Mouse (Mus musculus) MEL (cell line): ENCODE measurements around the gene Rab23. TPM values are rescaled to one million over a fixed set of nuclear protein-coding genes. Genes with fewer than 3 reads are reported as not detected.
A peak's percentile ranks its signal among the peaks of the same experiment; 100 is the strongest.

ENCODE experiments used
- DNase-seq: peaks from one replicate; pipeline ENCODE4 v3.0.0; 2011; ENCODE audit warnings: low read depth, low spot score
- H3K27ac ChIP-seq: 2 replicates; pipeline ENCODE4 v1.5.1; 2012; ENCODE audit warnings: low read depth, mild to moderate bottlenecking, control low read depth, low read length, moderate library complexity; ENCODE audit not compliant: control insufficient read depth
- H3K27me3 ChIP-seq, 2 experiments: fragments of 150-350 bp in 1 of 2; sonication (generic) in 1 of 2; 2 replicates each; pipeline ENCODE4 v1.6.1; 2012; ENCODE audit warnings: low read length in 2 of 2, mild to moderate bottlenecking in 2 of 2, improper control_type of control experiment in 1 of 2, moderate library complexity in 1 of 2; ENCODE audit not compliant: insufficient read depth in 2 of 2, control insufficient read depth in 1 of 2
- H3K36me3 ChIP-seq, 2 experiments: 2 replicates each; pipeline ENCODE4 v1.6.1; 2012 to 2014; ENCODE audit warnings: low read length in 2 of 2, improper control_type of control experiment in 1 of 2, inconsistent platforms in 1 of 2, mild to moderate bottlenecking in 1 of 2; ENCODE audit not compliant: insufficient read depth in 2 of 2, control insufficient read depth in 1 of 2
- H3K4me1 ChIP-seq, 2 experiments: fragments of 150-350 bp in 1 of 2; sonication (generic) in 1 of 2; 2 replicates each; pipeline ENCODE4 v1.6.1; 2012; ENCODE audit warnings: low read length in 2 of 2, improper control_type of control experiment in 1 of 2, mild to moderate bottlenecking in 1 of 2; ENCODE audit not compliant: insufficient read depth in 2 of 2, control insufficient read depth in 1 of 2
- H3K4me3 ChIP-seq, 2 experiments: fragments of 150-350 bp in 1 of 2; sonication (generic) in 1 of 2; 2 replicates each; pipeline ENCODE4 v1.5.1; 2012; ENCODE audit warnings: low read depth in 2 of 2, low read length in 2 of 2, mild to moderate bottlenecking in 2 of 2, moderate library complexity in 2 of 2, control low read depth in 1 of 2, improper control_type of control experiment in 1 of 2; ENCODE audit not compliant: control insufficient read depth in 1 of 2, insufficient read depth in 1 of 2
- H3K79me2 ChIP-seq: 2 replicates; pipeline ENCODE4 v1.6.1; 2012; ENCODE audit warnings: mild to moderate bottlenecking, low read length, moderate library complexity; ENCODE audit not compliant: control insufficient read depth, poor library complexity, insufficient read depth
- H3K9ac ChIP-seq: 2 replicates; pipeline ENCODE4 v1.6.1; 2012; ENCODE audit warnings: low read depth, mild to moderate bottlenecking, control low read depth, low read length, moderate library complexity; ENCODE audit not compliant: control insufficient read depth, poor library complexity, severe bottlenecking
- H3K9me3 ChIP-seq: fragments of 150-350 bp; sonication (generic); replicated peaks from 2 replicates; pipeline ENCODE4 v1.6.1; 2012; ENCODE audit warnings: mild to moderate bottlenecking, low read length, improper control_type of control experiment, moderate library complexity; ENCODE audit not compliant: insufficient read depth
- BHLHE40 ChIP-seq: IDR thresholded peaks from 2 replicates; pipeline ENCODE4 v1.6.1; 2012; ENCODE audit warnings: low read depth, mild to moderate bottlenecking, inconsistent platforms, low read length, improper control_type of control experiment, borderline replicate concordance
- CTCF ChIP-seq, 3 experiments: IDR thresholded peaks in 2 of 3; conservative IDR thresholded peaks in 1 of 3; 2 replicates each; pipeline ENCODE4 v1.5.1; 2011 to 2012; ENCODE audit warnings: low read length in 3 of 3, low read depth in 2 of 3, mild to moderate bottlenecking in 2 of 3, improper control_type of control experiment in 1 of 3, inconsistent platforms in 1 of 3, mixed read lengths in 1 of 3, moderate library complexity in 1 of 3; ENCODE audit not compliant: control insufficient read depth in 1 of 3, insufficient read depth in 1 of 3, poor library complexity in 1 of 3, severe bottlenecking in 1 of 3
- ELF1 ChIP-seq: IDR thresholded peaks from 2 replicates; pipeline ENCODE4 v1.6.1; 2014; ENCODE audit warnings: low read depth, mild to moderate bottlenecking, inconsistent platforms, low read length, improper control_type of control experiment, moderate library complexity
- EP300 ChIP-seq, 2 experiments: IDR thresholded peaks; 2 replicates each; pipeline ENCODE4 v1.6.1; 2011; ENCODE audit warnings: improper control_type of control experiment in 2 of 2, low read length in 2 of 2, low read depth in 1 of 2, mild to moderate bottlenecking in 1 of 2
- ETS1 ChIP-seq: IDR thresholded peaks from 2 replicates; pipeline ENCODE4 v1.6.1; 2012; ENCODE audit warnings: low read depth, mild to moderate bottlenecking, inconsistent platforms, low read length, improper control_type of control experiment, moderate library complexity
- GABPA ChIP-seq: IDR thresholded peaks from 2 replicates; pipeline ENCODE4 v1.6.1; 2012; ENCODE audit warnings: low read depth, mild to moderate bottlenecking, inconsistent platforms, low read length, improper control_type of control experiment, moderate library complexity
- GATA1 ChIP-seq: IDR thresholded peaks from 2 replicates; pipeline ENCODE4 v1.6.1; 2011; ENCODE audit warnings: low read depth, low read length, improper control_type of control experiment
- HCFC1 ChIP-seq: IDR thresholded peaks from 2 replicates; pipeline ENCODE4 v1.6.1; 2012; ENCODE audit warnings: low read depth, mild to moderate bottlenecking, inconsistent platforms, low read length, improper control_type of control experiment, moderate library complexity
- JUND ChIP-seq: IDR thresholded peaks from 2 replicates; pipeline ENCODE4 v1.6.1; 2011; ENCODE audit warnings: low read depth, mild to moderate bottlenecking, improper control_type of control experiment, low read length
- KAT2A ChIP-seq: conservative IDR thresholded peaks from 2 replicates; pipeline ENCODE4 v1.6.1; 2012; ENCODE audit warnings: low read depth, low read length, improper control_type of control experiment, inconsistent platforms
- MAZ ChIP-seq: IDR thresholded peaks from 2 replicates; pipeline ENCODE4 v1.6.1; 2012; ENCODE audit warnings: low read depth, mild to moderate bottlenecking, inconsistent platforms, low read length, improper control_type of control experiment
- MEF2A ChIP-seq: IDR thresholded peaks from 2 replicates; pipeline ENCODE4 v1.6.1; 2014; ENCODE audit warnings: low read depth, mild to moderate bottlenecking, inconsistent platforms, low read length, improper control_type of control experiment; ENCODE audit not compliant: poor library complexity, insufficient replicate concordance, severe bottlenecking; ENCODE audit errors: extremely low read depth
- MXI1 ChIP-seq: IDR thresholded peaks from 2 replicates; pipeline ENCODE4 v1.6.1; 2011; ENCODE audit warnings: mild to moderate bottlenecking, low read depth, low read length, improper control_type of control experiment
- MYB ChIP-seq: IDR thresholded peaks from 2 replicates; pipeline ENCODE4 v1.6.1; 2011; ENCODE audit warnings: mild to moderate bottlenecking, low read depth, low read length, improper control_type of control experiment
- MYC ChIP-seq: IDR thresholded peaks from 2 replicates; pipeline ENCODE4 v1.6.1; 2011; ENCODE audit warnings: low read depth, mild to moderate bottlenecking, low read length, improper control_type of control experiment, moderate library complexity
- NRF1 ChIP-seq: IDR thresholded peaks from 2 replicates; pipeline ENCODE4 v1.6.1; 2014; ENCODE audit warnings: low read depth, mild to moderate bottlenecking, inconsistent platforms, low read length, improper control_type of control experiment, moderate library complexity; ENCODE audit not compliant: poor library complexity, insufficient read depth, severe bottlenecking
- POLR2A ChIP-seq, 2 experiments: IDR thresholded peaks; 2 replicates each; pipeline ENCODE4 v1.6.1; 2011 to 2012; ENCODE audit warnings: low read length in 2 of 2, mild to moderate bottlenecking in 2 of 2, control low read depth in 1 of 2, improper control_type of control experiment in 1 of 2, low read depth in 1 of 2, moderate library complexity in 1 of 2; ENCODE audit not compliant: control insufficient read depth in 1 of 2, insufficient read depth in 1 of 2, poor library complexity in 1 of 2
- POLR2AphosphoS2 ChIP-seq: IDR thresholded peaks from 2 replicates; pipeline ENCODE4 v1.6.1; 2011; ENCODE audit warnings: low read length, improper control_type of control experiment
- POLR2AphosphoS5 ChIP-seq: IDR thresholded peaks from 2 replicates; pipeline ENCODE4 v1.6.1; 2012; ENCODE audit warnings: low read depth, borderline replicate concordance, mild to moderate bottlenecking, inconsistent platforms, low read length, moderate library complexity, mixed read lengths
- RCOR1 ChIP-seq: IDR thresholded peaks from 2 replicates; pipeline ENCODE4 v1.6.1; 2012; ENCODE audit warnings: low read depth, mild to moderate bottlenecking, inconsistent platforms, low read length, improper control_type of control experiment
- SIN3A ChIP-seq: IDR thresholded peaks from 2 replicates; pipeline ENCODE4 v1.6.1; 2012; ENCODE audit warnings: low read length, improper control_type of control experiment, inconsistent platforms
- TAL1 ChIP-seq: IDR thresholded peaks from 2 replicates; pipeline ENCODE4 v1.6.1; 2012; ENCODE audit warnings: mild to moderate bottlenecking, inconsistent platforms, low read length, moderate library complexity, mixed read lengths
- TCF12 ChIP-seq: IDR thresholded peaks from 2 replicates; pipeline ENCODE4 v1.6.1; 2014; ENCODE audit warnings: low read depth, mild to moderate bottlenecking, inconsistent platforms, low read length, improper control_type of control experiment, moderate library complexity
- USF1 ChIP-seq: IDR thresholded peaks from 2 replicates; pipeline ENCODE4 v1.6.1; 2014; ENCODE audit warnings: low read depth, mild to moderate bottlenecking, inconsistent platforms, low read length, improper control_type of control experiment, moderate library complexity
- ZC3H11A ChIP-seq: IDR thresholded peaks from 2 replicates; pipeline ENCODE4 v1.6.1; 2012; ENCODE audit warnings: low read depth, mild to moderate bottlenecking, inconsistent platforms, low read length, improper control_type of control experiment
- ZKSCAN1 ChIP-seq: IDR thresholded peaks from 2 replicates; pipeline ENCODE4 v1.6.1; 2012; ENCODE audit warnings: low read depth, mild to moderate bottlenecking, inconsistent platforms, low read length, improper control_type of control experiment, moderate library complexity
- ZMIZ1 ChIP-seq: IDR thresholded peaks from 2 replicates; pipeline ENCODE4 v1.6.1; 2012; ENCODE audit warnings: low read depth, mild to moderate bottlenecking, inconsistent platforms, low read length, improper control_type of control experiment, moderate library complexity
- ZNF384 ChIP-seq: IDR thresholded peaks from 2 replicates; pipeline ENCODE4 v1.6.1; 2012; ENCODE audit warnings: low read depth, mild to moderate bottlenecking, inconsistent platforms, low read length, improper control_type of control experiment
- polyA plus RNA-seq, 2 experiments: library from polyadenylated mRNA; stranded (reverse) in 1 of 2; unstranded in 1 of 2; fragments of >175 nt in 1 of 2; fragments of >200 nt in 1 of 2; gene quantifications; 2 replicates each; pipeline versions ENCODE4 v1.2.1 to v1.2.4; 2012; ENCODE audit warnings: low replicate concordance in 2 of 2, low read depth in 1 of 2; ENCODE audit not compliant: insufficient read length in 2 of 2, insufficient read depth in 1 of 2, missing spikeins in 1 of 2
- total RNA-seq: library from RNA; depleted of rRNA; stranded (reverse); fragments of 300-350 nt; gene quantifications from 2 replicates; pipeline ENCODE4 v1.2.3, GENCODE M21; 2012

Rab23 gene
- total and polyA plus RNA-seq, 3 experiments: 3.2 to 9.9 TPM; not detected in 1

DNA sequence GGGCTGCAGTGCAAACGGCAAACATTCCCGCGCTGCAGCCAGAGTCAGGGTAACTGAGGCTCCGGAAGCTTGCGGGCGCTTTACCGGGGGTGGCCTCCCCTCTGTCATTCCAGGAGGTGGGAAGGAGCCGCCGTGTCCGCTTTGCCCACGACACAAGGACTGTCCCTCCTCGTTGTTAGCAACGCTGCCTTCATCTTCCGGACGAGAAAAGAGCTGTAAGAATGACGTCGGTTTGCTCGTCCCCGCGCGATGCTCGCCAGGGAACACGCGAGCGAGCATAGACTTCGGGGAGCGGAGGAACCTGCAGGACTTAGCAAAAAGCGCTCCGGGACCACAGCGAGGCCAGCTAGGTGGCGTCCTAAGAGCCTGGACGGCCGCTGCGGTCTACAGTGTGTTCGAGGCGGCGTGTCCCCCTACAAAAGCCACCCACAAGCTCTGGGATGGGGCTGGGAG is 49.5 kb upstream of the Rab23 start (continued):
- TF ChIP-seq ZNF384: no peak
- peak in 2 of 3 experiments; percentile 34 to 36; a peak in 3 of 6 replicates for TF ChIP-seq CTCF (IDR thresholded peaks at IDR 0.05 in 2 of 3, conservative IDR thresholded peaks at IDR 0.05 in 1 of 3; ENCODE audit: control insufficient read depth in 1 of 3, insufficient read depth in 1 of 3, low read depth in 2 of 3, low read length in 3 of 3, poor library complexity in 1 of 3, severe bottlenecking in 1 of 3)

GRCm38 (mm10) chr1:33671441-33671840 is 48.2 kb upstream of the Rab23 start:
- no peak overlapping the region for H3K27ac ChIP-seq
- peaks cover 0 to 7% of the 10 kb centered on the region in 2 experiments; a peak in 1 of 4 replicates for H3K4me1 ChIP-seq
- no peaks in the 10 kb centered on the region; a peak in 2 of 4 replicates for H3K27me3 ChIP-seq
- peaks cover 1 to 11% of the 10 kb centered on the region in 2 experiments for H3K36me3 ChIP-seq
- H3K9ac ChIP-seq: no peak overlapping the region
- DNase-seq: no peak
- no peak for TF ChIP-seq SIN3A
- TF ChIP-seq USF1: no peak
- TF ChIP-seq POLR2A (IDR thresholded peaks at IDR 0.05; ENCODE audit: control insufficient read depth in 1 of 2, insufficient read depth in 1 of 2, low read depth in 1 of 2, low read length in 2 of 2, poor library complexity in 1 of 2): no peak
- no peak for TF ChIP-seq CTCF (IDR thresholded peaks at IDR 0.05 in 2 of 3, conservative IDR thresholded peaks at IDR 0.05 in 1 of 3; ENCODE audit: control insufficient read depth in 1 of 3, insufficient read depth in 1 of 3, low read depth in 2 of 3, low read length in 3 of 3, poor library complexity in 1 of 3, severe bottlenecking in 1 of 3)
- no peak for TF ChIP-seq ZMIZ1
- TF ChIP-seq RCOR1: no peak
- TF ChIP-seq MAZ: no peak
- no peak for TF ChIP-seq MEF2A
- no peak for TF ChIP-seq GATA1
- no peak for TF ChIP-seq JUND
- no peak for TF ChIP-seq ZNF384
- no peak for TF ChIP-seq POLR2AphosphoS5
- TF ChIP-seq ZKSCAN1: no peak
- no peak for TF ChIP-seq GABPA
- no peak for TF ChIP-seq MYC
- TF ChIP-seq MYB: no peak
- TF ChIP-seq MXI1: no peak
- H3K79me2 ChIP-seq: peaks cover 8% of the 10 kb centered on the region
- H3K4me3 ChIP-seq: no peak overlapping the region
- no peaks in the 10 kb centered on the region for H3K9me3 ChIP-seq

DNA sequence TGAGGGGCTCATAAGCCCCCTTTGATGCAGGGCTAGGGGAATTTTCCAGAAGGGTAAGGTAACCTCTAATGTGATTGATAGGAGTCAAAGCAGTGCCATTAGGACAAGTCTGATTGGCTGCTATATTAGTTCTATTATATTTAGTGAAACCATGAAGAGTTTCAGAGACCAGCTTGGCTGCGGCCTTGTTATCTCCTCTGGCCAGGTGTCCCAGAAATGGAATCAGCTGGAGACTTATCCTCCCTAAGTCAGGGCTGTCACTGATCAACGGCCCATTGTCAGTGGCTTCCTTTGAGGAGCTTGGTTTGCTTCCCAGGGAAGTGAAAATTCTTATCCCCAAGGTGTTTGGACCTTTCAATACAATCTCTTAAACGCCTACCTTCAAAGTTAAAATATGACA is 47.6 kb upstream of the Rab23 start:
- peak; percentile 32 for DNase-seq
- Histone ChIP-seq H3K4me1 (peaks cover 0 to 7% of the 10 kb centered on the region in 2 experiments; a peak in 1 of 4 replicates), H3K79me2 (peaks cover 8% of the 10 kb centered on the region), H3K9ac (no peak overlapping the region), H3K27me3 (no peaks in the 10 kb centered on the region; a peak in 2 of 4 replicates), H3K9me3 (no peaks in the 10 kb centered on the region), H3K36me3 (peaks cover 0 to 11% of the 10 kb centered on the region in 2 experiments; a peak in 3 of 4 replicates), H3K27ac (no peak overlapping the region), H3K4me3 (no peak overlapping the region)
- no peak for TF ChIP-seq BHLHE40
- TF ChIP-seq ZC3H11A: no peak
- TF ChIP-seq MYB: no peak
- no peak for TF ChIP-seq ZKSCAN1
- TF ChIP-seq MEF2A: no peak
- TF ChIP-seq POLR2AphosphoS2: no peak
- peak; percentile 37; the same call in 1 of the 2 replicates for TF ChIP-seq TCF12
- no peak for TF ChIP-seq ZNF384
- no peak for TF ChIP-seq JUND
- no peak for TF ChIP-seq NRF1
- peak; percentile 73 for TF ChIP-seq TAL1
- TF ChIP-seq ZMIZ1: no peak
- peak; percentile 54; the same call in 1 of the 2 replicates for TF ChIP-seq ETS1
- TF ChIP-seq KAT2A: no peak
- TF ChIP-seq ELF1: no peak
- no peak for TF ChIP-seq RCOR1
- TF ChIP-seq HCFC1: no peak
- TF ChIP-seq EP300 (IDR thresholded peaks at IDR 0.05; ENCODE audit: low read depth in 1 of 2, low read length in 2 of 2): peak in 1 of 2 experiments; percentile 42; a peak in 2 of 4 replicates
- no peak for TF ChIP-seq GABPA
